Mouse (Mus musculus): ENCODE data around the gene Atp6v0e. TPM values are rescaled to one million over a fixed set of nuclear protein-coding genes. Genes with fewer than 3 reads are reported as not detected.

Gene Atp6v0e
- polyA plus RNA-seq, 1 experiment from 2014 or later: 216 TPM

DNA sequence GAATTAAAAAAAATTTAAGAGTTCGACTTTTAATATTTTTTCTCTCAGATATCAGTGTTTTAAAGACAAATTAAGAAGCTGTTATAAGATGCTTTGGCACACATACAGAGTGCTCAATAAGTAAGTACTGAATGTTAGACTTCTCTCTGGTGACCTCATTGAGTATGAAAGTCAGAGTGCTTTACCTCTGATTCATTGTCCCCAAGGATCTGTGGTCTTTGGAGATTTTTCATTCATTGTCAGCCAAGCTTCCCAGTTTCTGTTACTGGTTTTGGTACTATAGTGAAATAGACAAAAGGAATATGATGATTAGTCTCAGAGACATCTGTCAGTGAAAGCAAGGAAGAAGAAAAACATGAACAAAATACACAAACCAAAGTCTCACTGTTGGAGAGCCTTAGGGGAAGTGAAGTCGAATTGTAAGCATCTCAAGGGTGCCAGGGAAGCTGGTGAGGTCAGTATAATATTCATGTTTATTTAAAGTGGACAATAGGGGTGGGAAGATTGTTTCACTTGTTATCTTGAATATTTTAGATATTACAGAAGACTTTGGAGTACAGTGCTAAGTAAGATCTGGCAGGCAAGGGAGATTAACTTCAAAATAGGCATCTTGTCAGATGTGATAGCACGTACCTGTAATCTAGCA, 64.2 kb downstream of the Atp6v0e start:
- Histone ChIP-seq H3K4me2 (ENCODE audit: low read length) (no peak overlapping the region), H3K27me3 (replicated peaks; ENCODE audit: control insufficient read depth, insufficient read depth, low read length) (no peaks in the 10 kb centered on the region), H3K4me1 (replicated peaks; ENCODE audit: control insufficient read depth, insufficient read depth, low read length) (no peaks in the 10 kb centered on the region), H3K9ac (ENCODE audit: low read length) (no peak overlapping the region), H3K36me3 (ENCODE audit: control insufficient read depth, insufficient read depth, low read length) (no peaks in the 10 kb centered on the region), H3K4me3 (ENCODE audit: low read depth, low read length) (no peak overlapping the region), H3K9me3 (ENCODE audit: control insufficient read depth, low read length) (no peaks in the 10 kb centered on the region), H3K27ac (ENCODE audit: low read depth) (no peak overlapping the region)
- ATAC-seq (replicated peaks; ENCODE audit: low FRiP score, low TSS enrichment, low read depth) (no peak), DNase-seq (ENCODE audit: low spot score) (no peak)
- 76% methylated on average over 3 of the region's 3 CpGs for WGBS

DNA sequence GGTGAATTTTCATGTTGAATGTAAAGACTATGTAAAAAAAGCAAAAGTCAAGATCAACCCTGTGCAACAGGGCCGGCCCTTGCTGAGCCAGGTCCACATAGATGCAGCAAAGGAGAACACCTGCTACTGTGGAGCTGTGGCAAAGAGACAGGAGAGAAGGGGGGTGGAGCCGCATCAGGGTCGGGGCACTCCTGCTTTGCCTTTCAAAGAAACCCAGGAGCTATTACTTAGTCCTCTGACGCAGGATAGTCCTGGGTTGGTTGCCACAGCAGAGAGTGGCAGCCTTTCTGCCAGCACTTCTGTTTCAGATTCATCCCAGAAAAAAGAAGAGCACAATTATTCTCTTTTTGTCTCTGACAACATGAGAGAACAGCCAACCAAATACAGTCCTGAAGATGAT, 79.5 kb downstream of the Atp6v0e start:
- Histone ChIP-seq H3K9ac (ENCODE audit: low read length) (no peak overlapping the region), H3K36me3 (ENCODE audit: control insufficient read depth, insufficient read depth, low read length) (peaks cover 10% of the 10 kb centered on the region; the same call in 1 of the 2 replicates), H3K27me3 (replicated peaks; ENCODE audit: control insufficient read depth, insufficient read depth, low read length) (no peaks in the 10 kb centered on the region), H3K27ac (ENCODE audit: low read depth) (no peak overlapping the region), H3K9me3 (ENCODE audit: control insufficient read depth, low read length) (no peaks in the 10 kb centered on the region), H3K4me2 (ENCODE audit: low read length) (no peak overlapping the region), H3K4me1 (replicated peaks; ENCODE audit: control insufficient read depth, insufficient read depth, low read length) (no peaks in the 10 kb centered on the region), H3K4me3 (ENCODE audit: low read depth, low read length) (no peak overlapping the region)
- DNase-seq (ENCODE audit: low spot score) (no peak), ATAC-seq (replicated peaks; ENCODE audit: low FRiP score, low TSS enrichment, low read depth) (no peak)
- 66% methylated on average over 4 of the region's 4 CpGs for WGBS

DNA sequence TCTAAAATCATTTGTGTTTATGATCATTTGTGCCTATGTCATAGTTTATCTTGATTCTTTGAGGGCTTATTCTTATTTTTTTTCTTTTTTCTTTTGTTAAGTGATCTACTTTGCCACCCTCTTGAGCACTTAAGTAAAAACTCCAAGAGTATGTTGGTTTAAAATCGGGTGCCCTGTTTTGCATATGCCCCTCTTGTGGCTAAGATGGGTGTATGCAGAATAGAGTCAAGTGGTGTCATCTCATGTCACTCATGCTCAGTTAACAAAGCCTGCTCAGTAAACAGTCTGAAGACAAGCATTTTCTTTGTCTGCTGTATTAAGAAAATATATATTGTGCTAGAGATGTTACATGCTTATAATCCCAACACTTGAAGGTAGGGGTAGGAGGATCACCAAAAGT, 80.3 kb downstream of the Atp6v0e start:
- no peak for ATAC-seq (replicated peaks; ENCODE audit: low FRiP score, low TSS enrichment, low read depth)
- 67% methylated on average over 1 of the region's 1 CpGs for WGBS
- Histone ChIP-seq H3K27me3 (replicated peaks; ENCODE audit: control insufficient read depth, insufficient read depth, low read length) (no peaks in the 10 kb centered on the region), H3K9ac (ENCODE audit: low read length) (no peak overlapping the region), H3K9me3 (ENCODE audit: control insufficient read depth, low read length) (no peaks in the 10 kb centered on the region), H3K4me1 (replicated peaks; ENCODE audit: control insufficient read depth, insufficient read depth, low read length) (no peaks in the 10 kb centered on the region), H3K4me3 (ENCODE audit: low read depth, low read length) (no peak overlapping the region), H3K36me3 (ENCODE audit: control insufficient read depth, insufficient read depth, low read length) (peaks cover 10% of the 10 kb centered on the region; the same call in 1 of the 2 replicates), H3K4me2 (ENCODE audit: low read length) (no peak overlapping the region), H3K27ac (ENCODE audit: low read depth) (no peak overlapping the region)
- DNase-seq (ENCODE audit: low spot score): no peak

Other genes with a start within 250 kb of the Atp6v0e start
- gene Neurl1b, start 248.4 kb upstream of the Atp6v0e start, polyA plus RNA-seq (2014; fragmentation: Nextera tagmentation; extraction: Ambion mirVana): 2.3 and 3.1 TPM in 2 replicates
- gene Ergic1, start 101.7 kb upstream of the Atp6v0e start, polyA plus RNA-seq (2014; fragmentation: Nextera tagmentation; extraction: Ambion mirVana): 135 and 136 TPM in 2 replicates
- gene Dusp1, start 101.1 kb upstream of the Atp6v0e start, polyA plus RNA-seq (2014; fragmentation: Nextera tagmentation; extraction: Ambion mirVana): 14.5 and 17.0 TPM in 2 replicates
- gene Crebrf, start 52.4 kb downstream of the Atp6v0e start, polyA plus RNA-seq (2014; fragmentation: Nextera tagmentation; extraction: Ambion mirVana): 8.1 and 8.5 TPM in 2 replicates
- 44.3 and 51.2 TPM in 2 replicates for gene Bnip1, start 117.8 kb downstream of the Atp6v0e start, polyA plus RNA-seq (2014; fragmentation: Nextera tagmentation; extraction: Ambion mirVana)
- 0.11 TPM in 1 of 2 replicates, not detected in the other for gene Nkx2-5, start 181.8 kb downstream of the Atp6v0e start, polyA plus RNA-seq (2014; fragmentation: Nextera tagmentation; extraction: Ambion mirVana)